Mouse (Mus musculus): ENCODE results near the gene Rnf115. TPM values are rescaled to one million over a fixed set of nuclear protein-coding genes. Genes with fewer than 3 reads are reported as not detected.

Gene Rnf115
- polyA plus RNA-seq, 1 experiment from 2014 or later: 38.4 TPM

- Histone ChIP-seq H3K27me3 (ENCODE audit: control insufficient read depth, insufficient read depth, low read length) (no peaks in the 10 kb centered on the region), H3K9ac (ENCODE audit: low read length) (no peak overlapping the region), H3K4me2 (ENCODE audit: low read depth, low read length) (no peak overlapping the region), H3K4me1 (ENCODE audit: control insufficient read depth, insufficient read depth, low read length) (no peaks in the 10 kb centered on the region), H3K9me3 (replicated peaks; ENCODE audit: control insufficient read depth, low read length) (no peaks in the 10 kb centered on the region), H3K36me3 (ENCODE audit: control insufficient read depth, insufficient read depth, low read length) (no peaks in the 10 kb centered on the region), H3K4me3 (replicated peaks; ENCODE audit: low read length) (no peak overlapping the region), H3K27ac (ENCODE audit: low read length) (no peak overlapping the region)
- ATAC-seq (ENCODE audit: insufficient read depth, low FRiP score): no peak
- WGBS: 58% methylated on average over 1 of the region's 1 CpGs
Observed at GRCm38 (mm10) chr3:96746829-96747228, 19.4 kb downstream of the Rnf115 start.

- H3K9me3 ChIP-seq (replicated peaks; ENCODE audit: control insufficient read depth, low read length): no peaks in the 10 kb centered on the region
- H3K27me3 ChIP-seq (ENCODE audit: control insufficient read depth, insufficient read depth, low read length): no peaks in the 10 kb centered on the region
- H3K4me2 ChIP-seq (ENCODE audit: low read depth, low read length): no peak overlapping the region
- no peak overlapping the region for H3K27ac ChIP-seq (ENCODE audit: low read length)
- H3K36me3 ChIP-seq (ENCODE audit: control insufficient read depth, insufficient read depth, low read length): no peaks in the 10 kb centered on the region
- no peak overlapping the region for H3K9ac ChIP-seq (ENCODE audit: low read length)
- ATAC-seq (ENCODE audit: insufficient read depth, low FRiP score): no peak
- H3K4me3 ChIP-seq (replicated peaks; ENCODE audit: low read length): no peak overlapping the region
- H3K4me1 ChIP-seq (ENCODE audit: control insufficient read depth, insufficient read depth, low read length): no peaks in the 10 kb centered on the region
- WGBS: 92% methylated on average over 1 of the region's 1 CpGs
Observed at GRCm38 (mm10) chr3:96755935-96756334, 28.5 kb downstream of the Rnf115 start.

- Histone ChIP-seq H3K4me1 (ENCODE audit: control insufficient read depth, insufficient read depth, low read length) (no peaks in the 10 kb centered on the region), H3K27me3 (ENCODE audit: control insufficient read depth, insufficient read depth, low read length) (no peaks in the 10 kb centered on the region), H3K27ac (ENCODE audit: low read length) (no peak overlapping the region), H3K9me3 (replicated peaks; ENCODE audit: control insufficient read depth, low read length) (no peaks in the 10 kb centered on the region), H3K4me3 (replicated peaks; ENCODE audit: low read length) (no peak overlapping the region), H3K9ac (ENCODE audit: low read length) (no peak overlapping the region), H3K36me3 (ENCODE audit: control insufficient read depth, insufficient read depth, low read length) (no peaks in the 10 kb centered on the region), H3K4me2 (ENCODE audit: low read depth, low read length) (no peak overlapping the region)
- ATAC-seq (ENCODE audit: insufficient read depth, low FRiP score): no peak
- 65% methylated on average over 7 of the region's 7 CpGs for WGBS
Observed at GRCm38 (mm10) chr3:96757691-96758090, 30.2 kb downstream of the Rnf115 start.

- H3K4me3 ChIP-seq (replicated peaks; ENCODE audit: low read length): no peak overlapping the region
- H3K4me1 ChIP-seq (ENCODE audit: control insufficient read depth, insufficient read depth, low read length): no peaks in the 10 kb centered on the region
- WGBS: 85% methylated on average over 4 of the region's 4 CpGs
- H3K9me3 ChIP-seq (replicated peaks; ENCODE audit: control insufficient read depth, low read length): no peaks in the 10 kb centered on the region
- H3K36me3 ChIP-seq (ENCODE audit: control insufficient read depth, insufficient read depth, low read length): no peaks in the 10 kb centered on the region
- H3K4me2 ChIP-seq (ENCODE audit: low read depth, low read length): no peak overlapping the region
- H3K27me3 ChIP-seq (ENCODE audit: control insufficient read depth, insufficient read depth, low read length): no peaks in the 10 kb centered on the region
- no peak overlapping the region for H3K27ac ChIP-seq (ENCODE audit: low read length)
- no peak for ATAC-seq (ENCODE audit: insufficient read depth, low FRiP score)
- no peak overlapping the region for H3K9ac ChIP-seq (ENCODE audit: low read length)
Observed at GRCm38 (mm10) chr3:96759695-96760094, 32.2 kb downstream of the Rnf115 start.

GRCm38 (mm10) chr3:96764528-96764927, 37.1 kb downstream of the Rnf115 start:
- no peak overlapping the region for H3K27ac ChIP-seq (ENCODE audit: low read length)

GRCm38 (mm10) chr3:96769971-96770370, 42.5 kb downstream of the Rnf115 start:
- H3K4me3 ChIP-seq (replicated peaks; ENCODE audit: low read length): no peak overlapping the region
- H3K36me3 ChIP-seq (ENCODE audit: control insufficient read depth, insufficient read depth, low read length): 0 out of 2 replicates have a peak, but pooled peaks cover 2% of the 10 kb centered on the region
- no peak overlapping the region for H3K27ac ChIP-seq (ENCODE audit: low read length)
- no peak for ATAC-seq (ENCODE audit: insufficient read depth, low FRiP score)
- H3K4me2 ChIP-seq (ENCODE audit: low read depth, low read length): no peak overlapping the region
- no peaks in the 10 kb centered on the region for H3K4me1 ChIP-seq (ENCODE audit: control insufficient read depth, insufficient read depth, low read length)
- H3K9ac ChIP-seq (ENCODE audit: low read length): no peak overlapping the region
- no peaks in the 10 kb centered on the region for H3K27me3 ChIP-seq (ENCODE audit: control insufficient read depth, insufficient read depth, low read length)
- H3K9me3 ChIP-seq (replicated peaks; ENCODE audit: control insufficient read depth, low read length): no peaks in the 10 kb centered on the region
- WGBS: 91% methylated on average over 5 of the region's 5 CpGs

More at GRCm38 (mm10) chr3:96764528-96764927, 37.1 kb downstream of the Rnf115 start:
- no peak for ATAC-seq (ENCODE audit: insufficient read depth, low FRiP score)
- Histone ChIP-seq H3K4me2 (ENCODE audit: low read depth, low read length) (no peak overlapping the region), H3K36me3 (ENCODE audit: control insufficient read depth, insufficient read depth, low read length) (no peaks in the 10 kb centered on the region), H3K9ac (ENCODE audit: low read length) (no peak overlapping the region), H3K27me3 (ENCODE audit: control insufficient read depth, insufficient read depth, low read length) (no peaks in the 10 kb centered on the region), H3K9me3 (replicated peaks; ENCODE audit: control insufficient read depth, low read length) (no peaks in the 10 kb centered on the region), H3K4me1 (ENCODE audit: control insufficient read depth, insufficient read depth, low read length) (no peaks in the 10 kb centered on the region), H3K4me3 (replicated peaks; ENCODE audit: low read length) (no peak overlapping the region)
- 75% methylated on average over 1 of the region's 1 CpGs for WGBS

- H3K27me3 ChIP-seq (ENCODE audit: control insufficient read depth, insufficient read depth, low read length): no peaks in the 10 kb centered on the region
- H3K4me1 ChIP-seq (ENCODE audit: control insufficient read depth, insufficient read depth, low read length): no peaks in the 10 kb centered on the region
- no peak overlapping the region for H3K27ac ChIP-seq (ENCODE audit: low read length)
- no peak for ATAC-seq (ENCODE audit: insufficient read depth, low FRiP score)
- 27% methylated on average over 1 of the region's 1 CpGs for WGBS
- no peak overlapping the region for H3K4me3 ChIP-seq (replicated peaks; ENCODE audit: low read length)
- no peak overlapping the region for H3K4me2 ChIP-seq (ENCODE audit: low read depth, low read length)
- 0 out of 2 replicates have a peak, but pooled peaks cover 5% of the 10 kb centered on the region for H3K36me3 ChIP-seq (ENCODE audit: control insufficient read depth, insufficient read depth, low read length)
- H3K9me3 ChIP-seq (replicated peaks; ENCODE audit: control insufficient read depth, low read length): no peaks in the 10 kb centered on the region
- H3K9ac ChIP-seq (ENCODE audit: low read length): no peak overlapping the region
Observed at GRCm38 (mm10) chr3:96772949-96773348, 45.5 kb downstream of the Rnf115 start.

- WGBS: 48% methylated on average over 3 of the region's 3 CpGs
- Histone ChIP-seq H3K27ac (ENCODE audit: low read length) (no peak overlapping the region), H3K9me3 (replicated peaks; ENCODE audit: control insufficient read depth, low read length) (no peaks in the 10 kb centered on the region), H3K4me2 (ENCODE audit: low read depth, low read length) (no peak overlapping the region), H3K4me3 (replicated peaks; ENCODE audit: low read length) (no peak overlapping the region), H3K4me1 (ENCODE audit: control insufficient read depth, insufficient read depth, low read length) (no peaks in the 10 kb centered on the region), H3K9ac (ENCODE audit: low read length) (no peak overlapping the region), H3K36me3 (ENCODE audit: control insufficient read depth, insufficient read depth, low read length) (0 out of 2 replicates have a peak, but pooled peaks cover 5% of the 10 kb centered on the region), H3K27me3 (ENCODE audit: control insufficient read depth, insufficient read depth, low read length) (no peaks in the 10 kb centered on the region)
- no peak for ATAC-seq (ENCODE audit: insufficient read depth, low FRiP score)
Observed at GRCm38 (mm10) chr3:96777120-96777519, 49.7 kb downstream of the Rnf115 start.

- H3K27me3 ChIP-seq (ENCODE audit: control insufficient read depth, insufficient read depth, low read length): no peaks in the 10 kb centered on the region
- H3K4me1 ChIP-seq (ENCODE audit: control insufficient read depth, insufficient read depth, low read length): no peaks in the 10 kb centered on the region
- H3K9me3 ChIP-seq (replicated peaks; ENCODE audit: control insufficient read depth, low read length): no peaks in the 10 kb centered on the region
- H3K4me3 ChIP-seq (replicated peaks; ENCODE audit: low read length): no peak overlapping the region
- no peak overlapping the region for H3K27ac ChIP-seq (ENCODE audit: low read length)
- no peak overlapping the region for H3K9ac ChIP-seq (ENCODE audit: low read length)
- WGBS: 62% methylated on average over 8 of the region's 8 CpGs
- no peak overlapping the region for H3K4me2 ChIP-seq (ENCODE audit: low read depth, low read length)
- ATAC-seq (ENCODE audit: insufficient read depth, low FRiP score): no peak
- H3K36me3 ChIP-seq (ENCODE audit: control insufficient read depth, insufficient read depth, low read length): 0 out of 2 replicates have a peak, but pooled peaks cover 2% of the 10 kb centered on the region
Observed at GRCm38 (mm10) chr3:96782236-96782635, 54.8 kb downstream of the Rnf115 start.

- Histone ChIP-seq H3K9ac (ENCODE audit: low read length) (no peak overlapping the region), H3K27me3 (ENCODE audit: control insufficient read depth, insufficient read depth, low read length) (no peaks in the 10 kb centered on the region), H3K4me1 (ENCODE audit: control insufficient read depth, insufficient read depth, low read length) (no peaks in the 10 kb centered on the region), H3K4me2 (ENCODE audit: low read depth, low read length) (no peak overlapping the region), H3K27ac (ENCODE audit: low read length) (no peak overlapping the region), H3K9me3 (replicated peaks; ENCODE audit: control insufficient read depth, low read length) (no peaks in the 10 kb centered on the region), H3K4me3 (replicated peaks; ENCODE audit: low read length) (no peak overlapping the region), H3K36me3 (ENCODE audit: control insufficient read depth, insufficient read depth, low read length) (peaks cover 7% of the 10 kb centered on the region; the same call in 1 of the 2 replicates)
- no peak for ATAC-seq (ENCODE audit: insufficient read depth, low FRiP score)
- 92% methylated on average over 1 of the region's 1 CpGs for WGBS
Observed at GRCm38 (mm10) chr3:96787784-96788183, 60.3 kb downstream of the Rnf115 start.

Measured in stomach, embryonic 16.5 days (tissue).